Comparison of ENCODE assay signal across 8 mouse cellular contexts in genomic region chr10:24711071-24711470, GRCm38 (mm10). TPM values are rescaled to one million over a fixed set of nuclear protein-coding genes. Genes with fewer than 3 reads are reported as not detected.
A peak's percentile ranks its signal among the peaks of the same experiment; 100 is the strongest.
DNase-seq lines count a peak whose midpoint lies in the region; ATAC-seq lines count a peak whose summit lies in the region.

No protein-coding gene starts in this region.

- WGBS in forebrain, embryonic 10.5 days = 16% methylated on average over 10 of the region's 10 CpGs
- WGBS in kidney, embryonic 15.5 days = 16% methylated on average over 10 of the region's 10 CpGs
- WGBS in midbrain, embryonic 15.5 days = 22% methylated on average over 10 of the region's 10 CpGs

- peak; percentile 31 for DNase-seq in retina, postnatal 1 day
- DNase-seq in retina, embryonic 14.5 days (ENCODE audit: low spot score) = no peak
- peak; percentile 27 for DNase-seq in forebrain, embryonic 10.5 days (ENCODE audit: extremely low spot score, low spot score)
- no peak for DNase-seq in frontal cortex, postnatal 25 days (ENCODE audit: low spot score in 2 of 2)
- no peak for DNase-seq in adrenal gland, adult 18-20 months (ENCODE audit: low spot score in 2 of 2)
- DNase-seq in natural killer cell, adult 2 months (ENCODE audit: low spot score in 2 of 2) = no peak

- peaks cover 57% of the 10 kb centered on the region for H3K27me3 ChIP-seq in forebrain, embryonic 10.5 days (ENCODE audit: poor library complexity, severe bottlenecking)
- H3K27me3 ChIP-seq in kidney, embryonic 15.5 days = peaks cover 14% of the 10 kb centered on the region; the same call in 1 of the 2 replicates
- peaks cover 4% of the 10 kb centered on the region; the same call in 1 of the 2 replicates for H3K27me3 ChIP-seq in midbrain, embryonic 15.5 days (replicated peaks)

- peak overlapping the region; percentile 100 for H3K4me2 ChIP-seq in kidney, embryonic 15.5 days
- H3K4me2 ChIP-seq in midbrain, embryonic 15.5 days = peak overlapping the region; percentile 88

- peak overlapping the region; percentile 59 for H3K9ac ChIP-seq in kidney, embryonic 15.5 days
- H3K9ac ChIP-seq in midbrain, embryonic 15.5 days = no peak overlapping the region

- ATAC-seq in kidney, embryonic 15.5 days (replicated peaks; ENCODE audit: low FRiP score) = peak; percentile 6; the same call in 1 of the 2 replicates
- peak; percentile 18; the same call in 1 of the 2 replicates for ATAC-seq in midbrain, embryonic 15.5 days (replicated peaks)

- peaks cover 18% of the 10 kb centered on the region for H3K4me1 ChIP-seq in forebrain, embryonic 10.5 days
- H3K4me1 ChIP-seq in kidney, embryonic 15.5 days = peaks cover 13% of the 10 kb centered on the region
- peaks cover 7% of the 10 kb centered on the region for H3K4me1 ChIP-seq in midbrain, embryonic 15.5 days

- no peak overlapping the region for H3K27ac ChIP-seq in forebrain, embryonic 10.5 days
- no peak overlapping the region for H3K27ac ChIP-seq in kidney, embryonic 15.5 days
- no peak overlapping the region for H3K27ac ChIP-seq in midbrain, embryonic 15.5 days

- H3K4me3 ChIP-seq in forebrain, embryonic 10.5 days = peak overlapping the region; percentile 74
- peak overlapping the region; percentile 72 for H3K4me3 ChIP-seq in kidney, embryonic 15.5 days (replicated peaks)
- peak overlapping the region; percentile 53 for H3K4me3 ChIP-seq in midbrain, embryonic 15.5 days

- H3K9me3 ChIP-seq in forebrain, embryonic 10.5 days = no peaks in the 10 kb centered on the region
- H3K9me3 ChIP-seq in kidney, embryonic 15.5 days (replicated peaks) = no peaks in the 10 kb centered on the region
- H3K9me3 ChIP-seq in midbrain, embryonic 15.5 days = no peaks in the 10 kb centered on the region

- H3K36me3 ChIP-seq in forebrain, embryonic 10.5 days (replicated peaks) = no peaks in the 10 kb centered on the region
- no peaks in the 10 kb centered on the region for H3K36me3 ChIP-seq in kidney, embryonic 15.5 days
- no peaks in the 10 kb centered on the region for H3K36me3 ChIP-seq in midbrain, embryonic 15.5 days (replicated peaks)

RNA-seq across cellular contexts. Expression of gene Enpp1, which starts 0.9 kb away (rescaled TPM):
- 0.31 and 0.37 TPM in 2 replicates for polyA plus RNA-seq in forebrain, embryonic 10.5 days (2016; fragmentation: Nextera tagmentation; extraction: Ambion mirVana)
- polyA plus RNA-seq in kidney, embryonic 15.5 days (2015; fragmentation: Nextera tagmentation; extraction: Ambion mirVana) = 3.9 and 4.1 TPM in 2 replicates
- polyA plus RNA-seq in midbrain, embryonic 15.5 days (2015; fragmentation: Nextera tagmentation; extraction: Ambion mirVana) = 2.6 and 3.4 TPM in 2 replicates
- 1 to 10 TPM; 2.4 to 2.6 TPM for total RNA-seq in adrenal gland, adult 18-20 months (2021)

Comparison
In these comparisons a context has a peak if more than half of its experiments do, and no peak if none do; other contexts are left out.
1. DNase-seq: peak in retina, postnatal 1 day (single experiment) and forebrain, embryonic 10.5 days (single experiment); none in retina, embryonic 14.5 days (single experiment), frontal cortex, postnatal 25 days (0 of 2), adrenal gland, adult 18-20 months (0 of 2) and natural killer cell, adult 2 months (0 of 2).
2. Peak in every context shown above with its lines, with median percentiles within 50 percentile points of each other: H3K4me3 ChIP-seq.